In the genomic region with DNA sequence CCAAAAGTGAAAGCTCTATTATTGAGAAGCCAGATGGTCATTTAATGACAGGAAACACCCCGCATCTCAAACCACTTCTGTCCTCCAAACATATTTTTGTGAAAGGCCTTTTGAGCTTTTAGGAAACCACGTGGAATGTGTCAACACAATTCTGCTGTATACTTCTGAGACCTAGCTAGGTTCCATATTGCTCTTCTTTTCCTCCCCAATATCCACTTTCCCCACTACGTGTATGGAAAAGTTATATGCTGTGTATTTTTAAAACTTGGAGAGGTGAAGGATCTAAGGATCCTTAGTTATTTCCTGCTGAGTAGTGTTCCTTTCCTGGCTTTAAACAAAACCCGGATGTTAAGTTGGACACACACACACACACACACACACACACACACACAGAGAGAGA, we compare ENCODE assay signal across 9 mouse cellular contexts. TPM values are rescaled to one million over a fixed set of nuclear protein-coding genes. Genes with fewer than 3 reads are reported as not detected.
DNase-seq lines count a peak whose midpoint lies in the region; ATAC-seq lines count a peak whose summit lies in the region.
"Had no signal": no experiment of that assay in that cellular context is flagged by ENCODE, and none has a peak within 500 bp of the region (broad histone marks: within the 10 kb centered on the region; RNA-seq: fewer than 3 reads in every experiment).

No protein-coding gene starts in this region.

- ATAC-seq in hindbrain, embryonic 11.5 days (ENCODE audit: low FRiP score), result no peak
- ATAC-seq in liver, embryonic 15.5 days (ENCODE audit: insufficient read depth), result peak; percentile 33

- no peak overlapping the region for H3K4me2 ChIP-seq in hindbrain, embryonic 11.5 days (replicated peaks; ENCODE audit: low read depth, low read length)
- H3K4me2 ChIP-seq in liver, embryonic 15.5 days, result peak overlapping the region; percentile 7; the same call in 1 of the 2 replicates

- H3K36me3 ChIP-seq in hindbrain, embryonic 11.5 days (ENCODE audit: control insufficient read depth, insufficient read depth, low read length), result no peaks in the 10 kb centered on the region
- no peaks in the 10 kb centered on the region for H3K36me3 ChIP-seq in liver, embryonic 15.5 days (replicated peaks)

- H3K4me1 ChIP-seq in hindbrain, embryonic 11.5 days (replicated peaks; ENCODE audit: control insufficient read depth, insufficient read depth, low read length), result no peaks in the 10 kb centered on the region
- no peaks in the 10 kb centered on the region; the same call in 1 of the 2 replicates for H3K4me1 ChIP-seq in liver, embryonic 15.5 days (replicated peaks)

- no peak overlapping the region for H3K9ac ChIP-seq in hindbrain, embryonic 11.5 days (ENCODE audit: low read depth, low read length)
- no peak overlapping the region for H3K9ac ChIP-seq in liver, embryonic 15.5 days

- H3K27ac ChIP-seq in hindbrain, embryonic 11.5 days (ENCODE audit: low read depth, low read length), result no peak overlapping the region
- no peak overlapping the region for H3K27ac ChIP-seq in liver, embryonic 15.5 days (replicated peaks)

- H3K27me3 ChIP-seq in hindbrain, embryonic 11.5 days (ENCODE audit: control insufficient read depth, insufficient read depth, low read length), result no peaks in the 10 kb centered on the region
- no peaks in the 10 kb centered on the region for H3K27me3 ChIP-seq in liver, embryonic 15.5 days

- 52% methylated on average over 4 of the region's 4 CpGs for WGBS in hindbrain, embryonic 11.5 days
- WGBS in liver, embryonic 15.5 days (ENCODE audit: insufficient replicate concordance), result 11% methylated on average over 4 of the region's 4 CpGs

- H3K4me3 ChIP-seq in hindbrain, embryonic 11.5 days (ENCODE audit: low read depth, low read length), result no peak overlapping the region
- peak overlapping the region; percentile 51; the same call in 1 of the 2 replicates for H3K4me3 ChIP-seq in liver, embryonic 15.5 days (replicated peaks)

- peak; percentile 7 for DNase-seq in gastrocnemius, adult 18-20 months (ENCODE audit: low spot score)
- no peak for DNase-seq in gastrocnemius, adult 8-10 months (ENCODE audit: low spot score in 2 of 2)
- DNase-seq in brain, adult 2 months (ENCODE audit: low read depth, low spot score), result peak; percentile 30
- peak; percentile 24 for DNase-seq in hindbrain, embryonic 11.5 days (ENCODE audit: low spot score)
- no peak for DNase-seq in cerebellum, adult 8-10 months
- no peak for DNase-seq in frontal cortex, postnatal 14 days (ENCODE audit: low spot score in 2 of 2)
- DNase-seq in ovary, postnatal 36 days (ENCODE audit: low spot score), result no peak

- no peaks in the 10 kb centered on the region for H3K9me3 ChIP-seq in hindbrain, embryonic 11.5 days (ENCODE audit: control insufficient read depth, low read length)
- no peaks in the 10 kb centered on the region for H3K9me3 ChIP-seq in liver, embryonic 15.5 days (replicated peaks)

RNA-seq across cellular contexts. Expression of gene Gng11, which starts 0.3 kb away (rescaled TPM):
- total RNA-seq in gastrocnemius, adult 18-20 months (2021), result 10 to 100 TPM; 12.6 to 24.8 TPM
- total RNA-seq in gastrocnemius, adult 8-10 months (2022), result 10 to 100 TPM; 11.7 to 24.8 (median 15.6) TPM
- 44.1 and 48.1 TPM in 2 replicates for polyA plus RNA-seq in hindbrain, embryonic 11.5 days (2014; fragmentation: Nextera tagmentation; extraction: Ambion mirVana)
- polyA plus RNA-seq in liver, embryonic 15.5 days (2015; fragmentation: Nextera tagmentation; extraction: Ambion mirVana), result 23.2 and 25.9 TPM in 2 replicates

RNA-seq across cellular contexts. Expression of gene Gngt1, which starts 9.9 kb away (rescaled TPM):
- not detected for total RNA-seq in gastrocnemius, adult 18-20 months (2021)
- not detected for total RNA-seq in gastrocnemius, adult 8-10 months (2022)
- not detected in 2 replicates for polyA plus RNA-seq in hindbrain, embryonic 11.5 days (2014; fragmentation: Nextera tagmentation; extraction: Ambion mirVana)
- not detected in 2 replicates for polyA plus RNA-seq in liver, embryonic 15.5 days (2015; fragmentation: Nextera tagmentation; extraction: Ambion mirVana)
- total RNA-seq: hematopoietic stem cell, adult 5-6 weeks had no signal

RNA-seq across cellular contexts. Expression of gene Tfpi2, which starts 14.7 kb away (rescaled TPM):
- total RNA-seq in gastrocnemius, adult 18-20 months (2021), result under 1 TPM; 0.25 to 0.38 TPM
- total RNA-seq in gastrocnemius, adult 8-10 months (2022), result under 1 TPM in 1 of 4 experiments, not detected in 3; 0.24 TPM
- 0.97 and 1.1 TPM in 2 replicates for polyA plus RNA-seq in hindbrain, embryonic 11.5 days (2014; fragmentation: Nextera tagmentation; extraction: Ambion mirVana)
- 23.1 and 24.9 TPM in 2 replicates for polyA plus RNA-seq in liver, embryonic 15.5 days (2015; fragmentation: Nextera tagmentation; extraction: Ambion mirVana)
- total RNA-seq: hematopoietic stem cell, adult 5-6 weeks had no signal

Comparison
In these comparisons a context has a peak if more than half of its experiments do, and no peak if none do; other contexts are left out.
1. DNase-seq: peak in gastrocnemius, adult 18-20 months (single experiment), brain, adult 2 months (single experiment) and hindbrain, embryonic 11.5 days (single experiment); none in gastrocnemius, adult 8-10 months (0 of 2), cerebellum, adult 8-10 months (single experiment), frontal cortex, postnatal 14 days (0 of 2) and ovary, postnatal 36 days (single experiment).